Mouse (Mus musculus): ENCODE data around the gene Glis3.

Glis3 gene

GRCm38 (mm10) chr19:28328444-28329110 lies 351.3 kb downstream of the Glis3 start:
- no peak for DNase-seq (ENCODE audit: low spot score in 2 of 2)

GRCm38 (mm10) chr19:28327536-28327935 lies 352.3 kb downstream of the Glis3 start:
- DNase-seq (ENCODE audit: low spot score in 2 of 2), result no peak

- DNase-seq (ENCODE audit: low spot score in 2 of 2), result no peak
These were observed 373.8 kb downstream of the Glis3 start for GRCm38 (mm10) chr19:28306036-28306435.

- DNase-seq (ENCODE audit: low spot score in 2 of 2), result no peak
These were observed 374.4 kb downstream of the Glis3 start for GRCm38 (mm10) chr19:28305510-28305909.

- DNase-seq (ENCODE audit: low spot score in 2 of 2), result no peak
These were observed 377.0 kb downstream of the Glis3 start for GRCm38 (mm10) chr19:28302831-28303242.

GRCm38 (mm10) chr19:28300226-28300625 lies 379.7 kb downstream of the Glis3 start:
- DNase-seq (ENCODE audit: low spot score in 2 of 2), result no peak

GRCm38 (mm10) chr19:28299211-28299775 lies 380.6 kb downstream of the Glis3 start:
- no peak for DNase-seq (ENCODE audit: low spot score in 2 of 2)

- no peak for DNase-seq (ENCODE audit: low spot score in 2 of 2)
These were observed 381.2 kb downstream of the Glis3 start for GRCm38 (mm10) chr19:28298669-28299068.

GRCm38 (mm10) chr19:28291596-28291995 lies 388.3 kb downstream of the Glis3 start:
- DNase-seq (ENCODE audit: low spot score in 2 of 2), result no peak

- no peak for DNase-seq (ENCODE audit: low spot score in 2 of 2)
These were observed 390.4 kb downstream of the Glis3 start for GRCm38 (mm10) chr19:28289457-28289856.

- DNase-seq (ENCODE audit: low spot score in 2 of 2), result no peak
These were observed 392.4 kb downstream of the Glis3 start for GRCm38 (mm10) chr19:28287431-28287830.

GRCm38 (mm10) chr19:28284098-28284569 lies 395.7 kb downstream of the Glis3 start:
- no peak for DNase-seq (ENCODE audit: low spot score in 2 of 2)

- DNase-seq (ENCODE audit: low spot score in 2 of 2), result no peak
These were observed 396.4 kb downstream of the Glis3 start for GRCm38 (mm10) chr19:28283241-28284097.

- DNase-seq (ENCODE audit: low spot score in 2 of 2), result no peak
These were observed 398.5 kb downstream of the Glis3 start for GRCm38 (mm10) chr19:28281405-28281804.

- DNase-seq (ENCODE audit: low spot score in 2 of 2), result no peak
These were observed 402.8 kb downstream of the Glis3 start for GRCm38 (mm10) chr19:28277104-28277503.

- DNase-seq (ENCODE audit: low spot score in 2 of 2), result no peak
These were observed 405.4 kb downstream of the Glis3 start for GRCm38 (mm10) chr19:28274501-28274900.

GRCm38 (mm10) chr19:28273946-28274345 lies 405.9 kb downstream of the Glis3 start:
- no peak for DNase-seq (ENCODE audit: low spot score in 2 of 2)

GRCm38 (mm10) chr19:28266850-28267249 lies 413.0 kb downstream of the Glis3 start:
- no peak for DNase-seq (ENCODE audit: low spot score in 2 of 2)

- no peak for DNase-seq (ENCODE audit: low spot score in 2 of 2)
These were observed 414.1 kb downstream of the Glis3 start for GRCm38 (mm10) chr19:28265776-28266175.

GRCm38 (mm10) chr19:28258907-28259675 lies 420.8 kb downstream of the Glis3 start:
- DNase-seq (ENCODE audit: low spot score in 2 of 2), result no peak

- no peak for DNase-seq (ENCODE audit: low spot score in 2 of 2)
These were observed 421.4 kb downstream of the Glis3 start for GRCm38 (mm10) chr19:28258480-28258879.

- no peak for DNase-seq (ENCODE audit: low spot score in 2 of 2)
These were observed 432.5 kb downstream of the Glis3 start for GRCm38 (mm10) chr19:28247345-28247744.

Data from thymus, postnatal 10 days (tissue).